Mouse (Mus musculus): ENCODE measurements at regions not wholly inside any gene's neighbourhood (a gene's known extent, or its start where the extent isn't known, plus 50 kb on each side); places are given as distances from the start of the nearest gene placed in this dataset.
A peak's percentile ranks its signal among the peaks of the same experiment; 100 is the strongest.

GRCm38 (mm10) chr9:100097028-100097427 lies 221.1 kb upstream of the Sox14 start:
- intact Hi-C loops (cut with DNase I; ENCODE audit: low total_unique reads), result no loop called here
- DNase-seq, result no peak

GRCm38 (mm10) chr9:100095559-100095959 lies 219.6 kb upstream of the Sox14 start:
- no peak for DNase-seq
- intact Hi-C loops (cut with DNase I; ENCODE audit: low total_unique reads), result no loop called here

- no peak for DNase-seq
- intact Hi-C loops (cut with DNase I; ENCODE audit: low total_unique reads), result no loop called here
These were observed 219.1 kb upstream of the Sox14 start for GRCm38 (mm10) chr9:100094956-100095558.

GRCm38 (mm10) chr9:100071141-100071540 lies 195.2 kb upstream of the Sox14 start:
- no peak for DNase-seq
- intact Hi-C loops (cut with DNase I; ENCODE audit: low total_unique reads), result no loop called here

- DNase-seq, result no peak
- intact Hi-C loops (cut with DNase I; ENCODE audit: low total_unique reads), result no loop called here
These were observed 182.6 kb upstream of the Sox14 start for GRCm38 (mm10) chr9:100058541-100058940.

GRCm38 (mm10) chr9:100046213-100046807 lies 170.3 kb upstream of the Sox14 start:
- intact Hi-C loops (cut with DNase I; ENCODE audit: low total_unique reads), result no loop called here
- no peak for DNase-seq

GRCm38 (mm10) chr9:100045636-100046035 lies 169.7 kb upstream of the Sox14 start:
- intact Hi-C loops (cut with DNase I; ENCODE audit: low total_unique reads), result no loop called here
- DNase-seq, result no peak

- no peak for DNase-seq
- intact Hi-C loops (cut with DNase I; ENCODE audit: low total_unique reads), result no loop called here
These were observed 165.8 kb upstream of the Sox14 start for GRCm38 (mm10) chr9:100041776-100042175.

GRCm38 (mm10) chr9:100023641-100024040 lies 147.7 kb upstream of the Sox14 start:
- intact Hi-C loops (cut with DNase I; ENCODE audit: low total_unique reads), result no loop called here
- DNase-seq, result no peak

GRCm38 (mm10) chr9:100022035-100022434 lies 146.1 kb upstream of the Sox14 start:
- intact Hi-C loops (cut with DNase I; ENCODE audit: low total_unique reads), result no loop called here
- DNase-seq, result no peak

GRCm38 (mm10) chr9:99995204-99995603 lies 119.2 kb upstream of the Sox14 start:
- intact Hi-C loops (cut with DNase I; ENCODE audit: low total_unique reads), result no loop called here
- no peak for DNase-seq

GRCm38 (mm10) chr9:99994285-99995144 lies 118.5 kb upstream of the Sox14 start:
- peak; percentile 6 for DNase-seq
- intact Hi-C loops (cut with DNase I; ENCODE audit: low total_unique reads), result no loop called here

GRCm38 (mm10) chr9:99987376-99987775 lies 111.4 kb upstream of the Sox14 start:
- intact Hi-C loops (cut with DNase I; ENCODE audit: low total_unique reads), result no loop called here

GRCm38 (mm10) chr9:99980734-99981133 lies 104.8 kb upstream of the Sox14 start:
- intact Hi-C loops (cut with DNase I; ENCODE audit: low total_unique reads), result no loop called here
- DNase-seq, result no peak

More at GRCm38 (mm10) chr9:99987376-99987775, 111.4 kb upstream of the Sox14 start:
- no peak for DNase-seq

GRCm38 (mm10) chr9:99961561-99961960 lies 85.6 kb upstream of the Sox14 start:
- DNase-seq, result no peak
- intact Hi-C loops (cut with DNase I; ENCODE audit: low total_unique reads), result no loop called here

- DNase-seq, result no peak
- intact Hi-C loops (cut with DNase I; ENCODE audit: low total_unique reads), result no loop called here
These were observed 78.8 kb upstream of the Sox14 start for GRCm38 (mm10) chr9:99954720-99955119.

- intact Hi-C loops (cut with DNase I; ENCODE audit: low total_unique reads), result no loop called here
- DNase-seq, result no peak
These were observed 78.2 kb upstream of the Sox14 start for GRCm38 (mm10) chr9:99954038-99954618.
